Mouse (Mus musculus): Measurements from ENCODE around the gene Ube2d2b.

GRCm38 (mm10) chr5:107867970-107868904 lies 38.3 kb downstream of the Ube2d2b start:
- TF ChIP-seq CTCF (IDR thresholded peaks at IDR 0.05) (no peak), EP300 (IDR thresholded peaks at IDR 0.05; ENCODE audit: insufficient read depth, low read depth, low read length) (no peak)
